Mouse (Mus musculus) gastrocnemius, postnatal 36 days (tissue): ENCODE results near the gene Tbc1d4. TPM values are rescaled to one million over a fixed set of nuclear protein-coding genes. Genes with fewer than 3 reads are reported as not detected.
"Not testable (repeated sequence)": the region's sequence is repeated elsewhere in the genome, so short reads cannot be mapped to it uniquely, and the experiment has no call there.

ENCODE experiments used
- DNase-seq, 2 experiments: peaks; one replicate each; pipeline ENCODE4 v3.0.0; 2022
- intact Hi-C: fragments of 180-260 bp; cut with DNase I; formaldehyde crosslinking; loops from one replicate; pipeline ENCODE4 v1.15.1; 2025
- total RNA-seq, 2 experiments: library from RNA; stranded (reverse); gene quantifications; 2 replicates each; pipeline ENCODE4 v1.2.3; 2021

Gene Tbc1d4
- total RNA-seq, 2 experiments from 2014 or later = 19.0 to 31.3 TPM

GRCm38 (mm10) chr14:101597096-101597715 lies 11.8 kb downstream of the Tbc1d4 start:
- DNase-seq = no peak
- intact Hi-C loops = no loop called here

- intact Hi-C loops = no loop called here
- no peak for DNase-seq
These were observed 12.3 kb downstream of the Tbc1d4 start for GRCm38 (mm10) chr14:101596691-101597090.

- no peak for DNase-seq
- intact Hi-C loops = no loop called here
These were observed 13.5 kb downstream of the Tbc1d4 start for GRCm38 (mm10) chr14:101595301-101596080.

GRCm38 (mm10) chr14:101594001-101594400 lies 15.0 kb downstream of the Tbc1d4 start:
- intact Hi-C loops = no loop called here
- DNase-seq = no peak

GRCm38 (mm10) chr14:101593340-101593739 lies 15.7 kb downstream of the Tbc1d4 start:
- no peak for DNase-seq
- intact Hi-C loops = no loop called here

GRCm38 (mm10) chr14:101591101-101591500 lies 17.9 kb downstream of the Tbc1d4 start:
- intact Hi-C loops = no loop called here
- DNase-seq = no peak

GRCm38 (mm10) chr14:101588209-101588991 lies 20.6 kb downstream of the Tbc1d4 start:
- intact Hi-C loops, DNase-seq: not testable (repeated sequence)

GRCm38 (mm10) chr14:101587366-101588040 lies 21.5 kb downstream of the Tbc1d4 start:
- DNase-seq, intact Hi-C loops: not testable (repeated sequence)

- intact Hi-C loops = no loop called here
- DNase-seq = no peak
These were observed 22.9 kb downstream of the Tbc1d4 start for GRCm38 (mm10) chr14:101586096-101586495.

- intact Hi-C loops = no loop called here
- DNase-seq = no peak
These were observed 33.3 kb downstream of the Tbc1d4 start for GRCm38 (mm10) chr14:101575651-101576050.

- DNase-seq = no peak
- intact Hi-C loops = no loop called here
These were observed 34.5 kb downstream of the Tbc1d4 start for GRCm38 (mm10) chr14:101574536-101574935.

- intact Hi-C loops = no loop called here
- no peak for DNase-seq
These were observed 35.8 kb downstream of the Tbc1d4 start for GRCm38 (mm10) chr14:101573107-101573614.

GRCm38 (mm10) chr14:101568828-101569227 lies 40.2 kb downstream of the Tbc1d4 start:
- intact Hi-C loops = loop anchor here (5.0 kb wide), 1 partner anchor 37 kb away; no protein-coding TSS in a partner anchor
- DNase-seq = peak; percentile 35 to 77

- DNase-seq = no peak
- intact Hi-C loops = loop anchor here (5.0 kb wide), 1 partner anchor 34 kb away; no protein-coding TSS in a partner anchor
These were observed 42.3 kb downstream of the Tbc1d4 start for GRCm38 (mm10) chr14:101566717-101567116.

GRCm38 (mm10) chr14:101565661-101566060 lies 43.3 kb downstream of the Tbc1d4 start:
- intact Hi-C loops = loop anchor here (5.0 kb wide), 1 partner anchor 33 kb away; no protein-coding TSS in a partner anchor
- DNase-seq = no peak

GRCm38 (mm10) chr14:101561251-101561701 lies 47.7 kb downstream of the Tbc1d4 start:
- intact Hi-C loops = no loop called here
- no peak for DNase-seq

GRCm38 (mm10) chr14:101559446-101559845 lies 49.5 kb downstream of the Tbc1d4 start:
- no peak for DNase-seq
- intact Hi-C loops = no loop called here

- DNase-seq = no peak
- intact Hi-C loops = no loop called here
These were observed 60.0 kb downstream of the Tbc1d4 start for GRCm38 (mm10) chr14:101548885-101549573.

- intact Hi-C loops = no loop called here
- no peak for DNase-seq
These were observed 67.1 kb downstream of the Tbc1d4 start for GRCm38 (mm10) chr14:101541863-101542262.
